Mouse (Mus musculus) brain, adult 2 months (tissue): ENCODE results near the gene Otogl.

Experiments
- DNase-seq: peaks from one replicate; pipeline ENCODE4 v3.0.0; 2011; ENCODE audit warnings: low read depth, low spot score

Gene Otogl

DNA sequence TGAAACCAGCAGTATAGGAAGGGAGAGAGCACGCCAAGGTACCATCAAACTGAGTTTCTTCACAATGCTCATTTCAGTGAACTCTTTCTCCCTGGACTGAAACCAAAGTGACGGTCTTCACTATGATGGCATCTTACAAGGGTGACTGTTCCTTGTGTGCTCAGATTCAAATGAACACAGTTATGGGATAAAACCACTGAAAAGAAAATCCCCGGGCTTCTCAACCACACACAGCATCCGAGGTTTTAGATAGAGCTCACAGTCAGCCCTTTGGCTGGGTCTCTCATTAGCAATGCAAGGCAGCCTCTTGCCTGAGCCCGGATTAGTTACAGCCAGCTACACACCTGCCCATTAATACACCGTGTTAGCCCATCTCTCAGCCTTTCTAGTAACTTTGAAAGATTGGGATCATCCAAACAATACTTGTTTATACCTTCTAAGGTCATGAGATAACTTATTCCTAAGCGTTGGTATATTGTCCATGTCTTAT lies at the start of gene Otogl:
Gene Otogl (minus strand): TSS at position 51 of the 490 bp plus-strand sequence.
- no peak for DNase-seq

DNA sequence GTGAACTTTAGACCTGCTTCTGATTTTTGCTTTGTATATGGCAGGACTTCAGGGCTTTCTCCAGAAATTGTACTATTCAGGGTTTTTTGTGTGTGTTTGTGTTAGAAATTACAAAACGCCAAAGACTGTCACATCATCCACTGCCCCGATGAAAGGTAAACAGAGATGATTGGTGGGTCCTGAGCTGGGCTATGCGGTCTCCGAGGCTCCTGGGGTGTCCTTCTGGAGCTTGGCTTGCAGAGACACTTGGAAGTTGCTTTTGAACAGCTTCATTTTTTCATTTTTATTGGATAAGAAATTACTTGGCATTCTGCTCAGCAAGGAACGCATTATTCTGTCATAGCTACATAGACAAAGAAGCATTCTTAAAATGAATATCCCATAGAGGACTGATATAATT lies 44.7 kb upstream of the Otogl start:
- no peak for DNase-seq

DNA sequence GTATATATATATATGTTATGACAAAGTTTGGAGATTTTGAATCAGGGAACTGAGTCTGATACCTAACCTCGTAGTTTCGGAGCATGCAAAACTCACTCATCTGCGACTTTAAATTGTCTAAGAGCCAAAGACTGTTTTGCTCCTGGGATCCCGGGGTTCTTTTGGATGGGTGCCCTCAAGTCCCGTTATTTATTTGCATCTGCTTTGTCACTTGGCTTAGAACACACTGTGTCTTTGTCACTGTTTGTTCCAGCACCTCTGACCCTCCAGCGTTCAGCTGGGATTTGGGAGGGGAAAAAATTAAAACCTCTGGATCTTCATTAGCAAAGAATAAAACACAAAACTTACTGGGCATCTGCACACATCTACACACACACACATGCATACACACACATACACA lies 42.5 kb upstream of the Otogl start:
- DNase-seq: no peak

DNA sequence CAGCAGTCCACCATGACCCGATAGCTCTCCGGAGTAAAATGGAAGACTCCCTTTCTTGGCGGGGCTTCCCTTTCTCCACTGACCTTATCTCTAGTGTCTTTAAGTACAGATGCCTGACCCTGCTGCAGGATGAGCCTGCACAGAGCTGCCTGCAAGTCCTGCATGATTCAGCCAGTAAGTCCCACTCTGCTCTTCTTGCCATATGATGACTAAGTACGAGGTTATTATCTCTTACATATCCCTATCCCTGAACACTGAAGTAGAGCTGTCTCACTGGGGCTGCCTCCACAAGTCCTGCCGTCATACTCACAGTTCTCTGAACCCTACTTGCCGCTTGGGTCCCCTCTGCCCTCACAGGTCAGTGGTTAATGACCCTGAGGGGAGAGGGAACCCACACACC lies 39.7 kb upstream of the Otogl start:
- DNase-seq: no peak

DNA sequence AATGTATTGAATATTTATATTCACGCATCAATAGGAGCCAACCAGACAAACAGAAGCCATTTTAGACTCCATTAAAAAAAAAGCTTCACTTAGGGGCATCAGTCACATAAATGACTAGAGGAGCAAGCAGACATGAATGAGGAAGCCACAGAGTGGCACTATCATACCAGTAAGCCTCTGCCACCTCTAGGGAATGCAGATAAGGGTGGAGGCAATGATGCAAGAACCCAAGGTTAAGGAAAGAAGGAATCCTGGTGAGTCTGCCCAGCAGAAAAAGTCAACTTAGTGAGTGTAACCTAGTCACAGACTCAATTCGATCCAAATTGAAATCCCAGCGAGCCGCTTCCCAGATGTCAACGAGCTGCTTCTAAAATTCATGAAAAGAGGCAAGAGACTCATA lies 38.0 kb upstream of the Otogl start:
- peak; percentile 59 for DNase-seq

DNA sequence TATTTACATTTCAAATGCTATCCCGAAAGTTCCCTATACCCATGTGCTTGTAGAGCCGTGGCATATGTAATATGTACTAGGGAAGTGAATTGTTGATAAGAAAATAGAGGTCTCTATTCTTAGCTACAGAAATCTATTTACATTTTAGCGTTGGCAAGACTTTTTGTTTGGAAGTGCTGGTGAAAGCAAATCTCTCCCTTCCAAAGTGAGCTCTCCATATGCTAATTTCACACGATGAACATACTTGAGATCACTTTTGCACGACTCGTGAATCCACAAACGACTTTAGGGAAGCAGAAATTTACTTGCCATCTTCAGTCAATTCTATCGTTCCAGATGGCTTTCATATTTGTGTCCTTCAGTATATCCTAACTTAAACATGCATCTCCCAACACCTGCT lies 36.7 kb upstream of the Otogl start:
- DNase-seq: no peak

DNA sequence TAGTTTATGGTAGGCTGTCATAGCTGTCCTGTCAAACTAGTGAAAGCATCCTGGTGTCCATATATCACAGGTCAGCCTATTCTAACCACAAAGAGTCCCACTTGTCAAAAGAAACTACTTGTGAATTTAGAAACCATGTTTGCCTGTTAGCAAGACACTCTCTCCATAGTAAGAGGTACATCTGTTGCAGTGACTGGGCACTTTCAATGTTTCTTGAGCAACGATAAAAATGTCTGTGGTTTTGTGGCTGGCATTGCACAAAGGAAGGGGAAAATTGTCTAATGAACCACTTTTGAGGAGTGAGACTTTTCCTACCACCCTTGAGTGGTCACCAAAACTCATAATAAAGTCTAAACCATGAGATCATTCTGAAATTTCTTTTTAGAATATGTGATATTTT lies 36.1 kb upstream of the Otogl start:
- no peak for DNase-seq

DNA sequence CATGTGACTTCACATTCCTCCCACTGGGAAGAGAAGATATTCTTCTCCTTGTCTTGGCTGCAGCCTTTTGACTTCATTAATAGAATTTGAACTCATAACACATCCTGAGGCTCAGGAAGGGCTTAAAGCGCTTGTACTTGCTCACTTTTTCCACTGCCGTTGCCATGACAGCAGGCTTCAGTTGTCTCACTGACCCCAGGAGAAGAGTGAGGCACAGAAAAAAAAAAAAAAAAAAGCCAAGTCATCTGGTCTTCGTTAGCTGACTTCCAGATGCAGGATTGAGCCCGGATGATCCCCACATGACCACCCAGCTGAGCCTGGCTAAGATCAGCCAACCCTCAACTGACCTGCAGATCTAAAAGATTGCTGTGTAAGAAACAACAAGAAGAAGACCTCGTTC lies 34.4 kb upstream of the Otogl start:
- no peak for DNase-seq

DNA sequence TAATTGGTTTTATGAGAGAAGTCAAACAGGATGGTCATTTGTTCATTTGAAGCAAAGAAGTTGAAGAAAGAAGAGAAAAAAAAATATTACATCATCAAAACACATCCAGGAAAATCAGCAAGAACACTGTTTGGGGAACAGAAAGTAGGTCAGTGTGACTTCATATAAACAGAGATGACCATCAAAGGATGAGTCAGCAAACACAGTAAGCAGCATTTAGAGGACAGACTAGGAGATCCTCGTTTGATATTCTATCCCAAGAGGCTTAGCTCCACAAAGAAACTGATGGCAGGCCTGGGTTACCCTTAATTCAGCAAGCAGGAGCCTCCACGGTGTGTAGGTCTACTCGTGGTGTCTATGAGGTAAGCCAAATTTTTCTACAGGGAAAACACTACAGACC lies 31.9 kb upstream of the Otogl start:
- DNase-seq: no peak

DNA sequence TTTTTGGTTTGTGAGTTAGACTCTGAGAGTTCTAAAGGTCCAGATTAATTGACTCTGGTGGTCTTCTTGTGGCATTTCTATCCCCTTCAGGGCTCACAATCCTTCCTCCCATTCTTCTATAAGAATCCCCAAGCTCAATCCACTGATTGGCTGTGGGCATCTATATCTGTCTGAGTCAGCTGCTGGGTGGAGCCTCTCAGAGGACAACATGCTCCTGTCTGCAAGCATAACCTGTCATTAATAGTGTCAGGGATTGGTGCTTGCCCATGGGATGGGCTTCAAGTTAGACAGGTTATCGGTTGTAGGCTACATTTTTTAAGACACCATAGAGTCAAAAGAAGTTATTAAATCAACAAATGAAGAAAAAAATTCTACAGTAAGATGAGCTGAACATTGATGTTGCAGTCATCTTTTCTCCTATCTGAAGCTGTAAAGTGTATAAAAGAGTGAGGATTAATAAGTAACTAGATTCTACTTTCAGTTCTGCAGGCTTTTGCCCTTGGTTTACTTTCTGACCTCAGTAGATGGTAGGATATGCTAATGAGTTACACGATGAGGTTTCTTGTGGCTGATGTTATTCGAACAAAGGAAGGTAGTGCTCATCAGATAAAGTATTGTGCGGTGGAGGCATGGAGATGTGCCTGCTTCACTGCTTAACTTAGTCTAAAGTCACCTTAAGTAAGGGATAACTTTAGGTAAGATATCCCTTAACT lies 29.4 kb upstream of the Otogl start:
- no peak for DNase-seq

DNA sequence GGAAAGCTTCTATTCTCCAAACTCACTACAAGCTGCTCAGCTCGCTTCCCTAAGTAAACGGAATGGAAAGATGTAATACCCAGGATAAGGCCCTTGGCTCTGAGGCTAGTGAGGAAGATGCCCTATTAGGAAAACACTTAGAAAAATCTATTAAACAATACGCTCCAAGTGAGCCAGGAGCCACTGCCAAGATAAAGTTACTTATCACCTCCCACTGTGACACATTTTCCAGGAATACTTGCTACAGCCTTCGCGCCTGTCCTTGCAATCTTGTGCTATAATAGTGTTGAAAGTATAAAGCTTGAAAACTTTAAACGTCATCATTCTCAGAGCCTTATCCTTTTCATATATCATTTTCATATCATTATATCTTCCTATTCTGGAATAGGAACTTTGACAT lies 28.4 kb upstream of the Otogl start:
- DNase-seq: peak; percentile 57

DNA sequence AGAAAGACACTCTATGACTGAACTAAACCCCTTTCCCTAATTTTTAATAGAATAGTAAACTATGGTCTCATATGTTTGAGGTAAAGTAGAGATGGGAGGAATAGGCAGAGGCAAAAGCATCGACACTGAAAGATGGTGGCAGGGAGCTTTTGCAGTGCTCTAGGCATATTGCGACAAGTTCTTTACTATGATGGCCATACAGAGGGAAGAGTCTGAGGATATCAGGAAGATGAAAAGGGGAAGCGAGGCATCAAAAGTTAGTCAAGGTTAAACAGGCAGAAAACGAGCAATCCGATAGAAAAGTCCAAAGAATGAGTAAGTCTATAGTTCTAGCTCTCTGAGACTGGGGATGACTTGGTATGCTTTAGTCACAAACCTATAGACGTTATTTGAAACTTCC lies 27.9 kb upstream of the Otogl start:
- DNase-seq: no peak

DNA sequence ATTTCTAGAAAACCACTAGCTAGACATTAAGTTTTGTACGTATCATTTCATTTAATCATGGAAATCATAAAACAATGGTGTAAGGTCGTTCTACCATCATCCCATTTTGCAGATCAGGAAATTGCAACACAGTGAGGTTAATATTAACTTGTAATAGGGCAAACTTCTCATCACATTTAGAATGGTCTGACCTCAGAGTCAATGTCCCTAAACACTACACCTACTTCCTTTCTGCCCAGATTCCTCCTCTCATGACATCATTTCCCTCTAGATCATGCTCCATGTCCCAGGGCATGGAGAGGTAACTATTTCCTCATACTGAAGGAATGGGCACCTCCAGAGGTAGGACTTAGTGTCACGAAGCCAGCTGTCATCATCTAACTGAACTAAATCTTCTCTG lies 22.1 kb upstream of the Otogl start:
- no peak for DNase-seq

DNA sequence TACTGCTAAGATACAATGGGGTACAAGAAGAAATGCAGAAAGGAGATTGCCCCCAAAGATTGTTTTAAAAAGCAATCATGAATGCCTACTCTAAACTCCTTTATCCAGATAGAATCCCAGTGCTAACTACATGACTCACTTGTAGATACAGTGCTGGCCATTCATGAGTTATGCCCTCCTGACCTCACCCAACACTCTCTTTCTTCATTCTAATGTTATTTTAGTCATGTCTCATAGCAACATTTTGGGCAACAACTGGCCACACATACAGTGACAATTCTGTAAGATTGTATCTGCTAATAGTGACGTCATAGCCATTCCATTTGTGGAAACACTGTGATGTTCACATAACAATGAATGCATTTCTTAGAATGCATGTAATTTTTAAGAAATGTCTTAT lies 21.6 kb upstream of the Otogl start:
- DNase-seq: no peak

DNA sequence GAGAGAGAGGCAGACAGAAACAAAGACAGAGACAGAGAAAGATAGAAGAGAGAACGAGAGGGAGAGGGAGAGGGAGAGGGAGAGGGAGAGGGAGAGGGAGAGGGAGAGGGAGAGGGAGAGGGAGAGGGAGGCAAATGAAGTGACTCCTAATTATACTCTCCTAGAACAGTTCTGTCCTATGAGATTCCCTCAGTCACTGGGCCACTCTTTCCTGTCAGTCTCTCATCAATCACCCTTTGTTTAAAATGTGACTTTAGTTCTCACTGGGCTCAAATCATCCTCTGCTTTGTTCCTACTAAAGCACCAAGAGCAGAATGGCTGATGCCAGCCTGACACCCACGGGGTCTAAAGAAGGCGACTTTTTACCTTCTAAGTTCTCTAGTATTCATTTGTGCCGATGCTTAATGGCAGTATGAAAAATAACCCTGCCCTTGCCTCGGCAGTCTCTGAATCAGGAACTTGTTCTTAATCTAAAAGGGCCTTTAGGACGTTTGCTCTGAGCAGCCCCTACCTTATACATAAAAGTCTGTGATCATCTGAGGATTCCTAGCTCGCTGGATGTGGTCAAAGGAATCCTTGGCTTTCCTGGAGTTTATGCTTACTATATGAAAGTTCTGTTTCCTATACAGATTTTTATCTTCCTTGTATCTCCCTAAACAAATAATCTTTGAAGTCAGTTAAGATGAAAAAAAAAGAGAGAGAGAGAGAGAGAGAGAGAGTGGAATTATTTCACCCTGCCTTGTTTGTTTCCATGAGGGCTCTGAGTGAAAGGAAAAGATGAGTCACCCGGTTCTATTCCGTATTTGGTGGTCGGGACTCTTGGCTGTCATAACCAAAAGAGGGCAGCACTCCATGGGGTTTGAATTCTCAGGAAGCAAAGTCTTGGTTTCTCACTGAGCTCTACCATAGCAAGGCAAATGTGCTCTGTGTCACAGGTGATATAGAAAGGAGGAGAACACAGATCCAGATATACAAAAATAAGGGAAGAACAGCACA lies 20.2 kb upstream of the Otogl start:
- DNase-seq: peak; percentile 88

DNA sequence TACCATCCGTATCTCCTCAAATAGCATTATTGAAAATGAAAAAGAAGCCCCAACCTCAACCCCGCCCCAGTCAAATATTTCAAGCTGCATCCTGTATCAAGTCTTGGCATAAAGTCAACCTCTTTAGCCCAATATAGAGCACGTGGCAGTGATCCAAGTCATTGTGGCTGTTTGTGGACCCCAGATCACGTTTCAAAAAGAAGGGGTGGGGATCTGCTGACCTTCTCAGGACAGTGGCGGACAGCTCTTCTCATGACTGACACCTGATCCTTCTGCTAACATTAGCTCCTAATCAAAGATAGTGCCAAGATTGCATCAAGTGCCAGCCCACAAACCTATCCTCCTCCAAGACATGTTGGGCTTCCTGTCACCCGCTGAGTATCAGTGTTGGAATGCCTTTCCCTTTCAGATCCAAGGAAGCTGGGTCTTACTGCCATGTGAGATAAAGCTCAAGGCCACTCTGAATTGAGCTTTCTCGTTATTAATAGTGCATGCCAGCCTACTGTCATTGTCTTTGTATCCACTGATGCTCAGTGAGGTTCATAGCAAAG lies 18.6 kb upstream of the Otogl start:
- no peak for DNase-seq

DNA sequence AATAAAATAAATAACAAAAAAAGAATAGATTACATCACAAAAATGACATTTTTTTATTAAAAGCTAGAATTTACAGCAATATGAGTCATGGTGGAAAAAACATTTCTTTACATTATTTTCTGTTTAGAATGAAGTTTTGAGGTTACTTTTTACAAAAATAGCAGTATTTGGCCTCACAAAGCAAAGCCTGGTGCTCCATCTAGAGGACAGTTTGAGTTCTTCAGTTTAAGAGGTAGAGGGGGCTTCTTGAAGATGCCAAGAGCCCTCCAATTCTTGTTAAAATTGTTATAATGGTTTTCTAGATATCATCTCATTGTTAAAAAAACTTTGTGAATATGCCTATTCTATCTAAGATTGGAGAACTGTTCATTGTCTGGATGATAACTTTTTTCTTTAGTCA lies 13.4 kb upstream of the Otogl start:
- peak; percentile 28 for DNase-seq

DNA sequence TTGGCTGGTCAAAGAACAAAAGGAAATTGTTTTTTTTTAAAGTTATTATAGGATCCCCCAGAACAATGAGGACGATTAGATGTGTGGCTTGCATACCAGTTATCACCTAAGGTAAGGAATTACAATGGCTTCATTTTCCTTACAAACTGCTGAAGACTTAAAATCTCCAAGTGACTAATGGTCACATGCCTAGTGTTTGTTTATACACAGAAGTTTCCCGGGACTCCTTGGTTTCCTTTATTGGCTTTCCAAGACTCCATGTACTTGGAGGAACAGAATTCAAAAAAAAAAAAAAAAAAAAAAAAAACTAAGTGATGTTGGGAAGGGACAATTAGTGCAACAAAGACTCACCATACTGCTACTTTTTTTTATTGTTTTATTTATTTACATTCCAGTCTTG lies 11.9 kb upstream of the Otogl start:
- DNase-seq: no peak

DNA sequence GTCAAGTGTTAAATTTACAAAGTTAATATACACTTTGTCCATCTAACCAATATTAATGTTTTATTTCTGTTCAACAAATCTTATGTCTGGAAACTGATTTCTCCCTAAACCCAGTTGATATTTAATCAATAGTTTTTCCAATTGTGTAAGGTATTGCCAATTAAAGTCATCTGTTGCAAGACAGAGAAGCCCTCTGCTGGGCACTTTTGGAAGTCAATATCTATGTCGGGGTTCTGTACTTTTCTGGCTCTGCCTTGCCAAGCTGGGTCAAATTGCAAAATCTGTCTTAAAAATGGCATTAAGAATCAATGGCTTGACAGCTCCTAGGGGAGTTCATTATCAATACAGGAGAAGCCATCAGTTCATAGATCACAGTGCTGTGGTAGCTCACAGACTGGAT lies 10.8 kb upstream of the Otogl start:
- peak; percentile 52 for DNase-seq

DNA sequence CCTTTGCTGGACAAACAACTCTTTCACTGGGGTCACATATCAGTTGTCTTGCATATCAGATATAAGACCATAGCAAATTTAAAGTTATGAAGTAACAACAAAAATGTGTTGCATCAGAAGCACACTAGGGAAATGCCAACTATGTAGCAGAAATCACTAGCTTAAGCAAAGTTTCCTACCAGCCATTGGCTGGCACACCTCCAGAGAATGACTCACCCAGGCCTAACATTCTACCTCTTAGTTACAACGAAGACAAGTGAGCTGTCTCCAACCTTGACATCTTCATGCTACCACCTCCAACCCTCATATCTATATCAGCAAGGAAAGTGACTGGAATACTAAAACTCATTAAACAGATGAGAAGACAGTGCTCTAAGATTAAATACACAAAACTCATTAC lies 9.6 kb upstream of the Otogl start:
- DNase-seq: peak; percentile 44

DNA sequence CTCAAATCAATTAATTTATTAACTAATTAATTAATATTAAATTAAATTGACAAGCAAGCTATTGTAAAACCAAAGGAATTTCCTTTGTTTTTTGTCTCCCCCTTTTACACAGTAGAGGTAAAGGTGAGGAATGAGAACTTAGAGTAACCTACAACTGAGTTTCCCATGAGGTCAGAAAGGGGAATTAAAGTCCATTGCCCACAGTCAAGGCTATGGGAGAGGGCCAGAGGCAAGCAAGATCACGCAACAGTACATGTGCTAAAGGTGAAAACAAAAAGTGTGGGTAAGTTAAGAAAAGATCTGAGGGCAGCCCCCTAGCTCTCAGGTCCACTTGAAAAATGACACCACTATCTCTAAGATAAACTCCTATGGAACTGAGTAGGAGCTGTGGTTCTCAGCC lies 9.2 kb upstream of the Otogl start:
- DNase-seq: no peak

DNA sequence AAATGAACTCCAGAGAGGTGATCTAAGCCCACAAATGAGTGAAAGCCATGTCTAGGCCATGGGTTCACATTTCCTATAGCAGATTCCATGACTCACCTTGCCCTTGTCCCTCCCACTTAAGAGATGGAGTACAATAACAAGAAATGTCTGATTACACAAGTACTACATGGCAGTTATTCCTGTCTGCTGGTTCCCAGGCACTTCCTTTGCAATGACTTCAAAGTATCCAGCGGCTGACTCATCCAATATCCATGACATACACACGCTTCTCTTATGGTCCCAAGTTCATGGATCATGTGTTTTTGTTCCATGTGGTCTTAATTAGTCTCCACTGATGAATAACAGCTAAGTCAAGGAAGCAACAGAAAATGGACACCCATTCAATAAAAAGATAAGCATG lies 1.1 kb upstream of the Otogl start:
- no peak for DNase-seq

DNA sequence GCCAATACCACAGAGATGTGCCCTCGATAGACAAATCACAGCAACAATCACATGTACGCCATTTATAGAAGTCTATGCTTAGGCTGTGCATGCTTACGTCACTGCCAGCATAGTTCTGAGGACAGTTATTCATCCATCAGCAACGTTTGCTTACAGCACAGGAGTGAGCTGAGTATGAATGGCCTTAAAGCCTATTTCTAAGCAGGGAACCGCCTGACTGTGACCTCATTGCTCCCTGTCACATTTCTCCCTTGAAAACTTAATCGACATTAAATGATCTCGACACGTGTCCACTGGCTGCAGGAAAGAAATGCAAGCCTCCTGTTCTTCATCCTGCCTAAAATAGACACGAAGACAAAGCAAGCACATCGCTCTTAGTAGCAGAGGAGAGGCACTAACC lies 5.5 kb downstream of the Otogl start:
- no peak for DNase-seq
